ENCODE assay signal across 28 mouse cellular contexts in genomic region chr1:64423256-64423655, GRCm38 (mm10).
DNase-seq lines count a peak whose midpoint lies in the region; ATAC-seq lines count a peak whose summit lies in the region.
"Had no signal": no experiment of that assay in that cellular context is flagged by ENCODE, and none has a peak within 500 bp of the region (broad histone marks: within the 10 kb centered on the region; RNA-seq: fewer than 3 reads in every experiment).

No protein-coding gene starts in this region.

- ATAC-seq in hindbrain, embryonic 11.5 days (ENCODE audit: low FRiP score) = no peak
- ATAC-seq: activated CD4-positive, CD25-positive, alpha-beta regulatory T cell, adult 4 months; CD4-positive, CD25-positive, alpha-beta regulatory T cell, adult 4 months; forebrain, embryonic 14.5 days; forebrain, embryonic 16.5 days; Patski had no signal

- peak; percentile 31 for DNase-seq in heart, adult 11 months
- no peak for DNase-seq in heart, adult 8-10 months (ENCODE audit: low spot score)
- DNase-seq in ES-CJ7 (ENCODE audit: low read depth, low spot score) = peak; percentile 84
- peak; percentile 66 for DNase-seq in R1 (ENCODE audit: low read depth, low spot score)
- DNase-seq in hindbrain, embryonic 11.5 days (ENCODE audit: low spot score) = no peak
- no peak for DNase-seq in adrenal gland, postnatal 36 days
- DNase-seq: adrenal gland, adult 8-10 months; adrenal gland, postnatal 14 days; B cell, adult 2 months; cerebellum, adult 11 months; cerebellum, adult 18-20 months; cerebellum, adult 8-10 months; cerebellum, adult 9-11 months; cerebellum, postnatal 14 days; cerebellum, postnatal 36 days; embryo, embryonic 11 days had no signal

- H3K9me3 ChIP-seq in hindbrain, embryonic 11.5 days (ENCODE audit: control insufficient read depth, low read length) = no peaks in the 10 kb centered on the region
- H3K9me3 ChIP-seq: embryonic facial prominence, embryonic 13.5 days; embryonic facial prominence, embryonic 15.5 days; forebrain, embryonic 10.5 days; forebrain, embryonic 12.5 days; G1E had no signal

- no peak overlapping the region for H3K4me2 ChIP-seq in hindbrain, embryonic 11.5 days (replicated peaks; ENCODE audit: low read depth, low read length)
- H3K4me2 ChIP-seq: embryonic facial prominence, embryonic 13.5 days; embryonic facial prominence, embryonic 15.5 days; forebrain, embryonic 12.5 days had no signal

- H3K9ac ChIP-seq in hindbrain, embryonic 11.5 days (ENCODE audit: low read depth, low read length) = no peak overlapping the region
- H3K9ac ChIP-seq: embryonic facial prominence, embryonic 13.5 days; embryonic facial prominence, embryonic 15.5 days; forebrain, embryonic 12.5 days had no signal

- H3K27me3 ChIP-seq in hindbrain, embryonic 11.5 days (ENCODE audit: control insufficient read depth, insufficient read depth, low read length) = no peaks in the 10 kb centered on the region
- H3K27me3 ChIP-seq: CH12.LX; embryonic facial prominence, embryonic 13.5 days; embryonic facial prominence, embryonic 15.5 days; forebrain, embryonic 12.5 days; Patski had no signal

- no peaks in the 10 kb centered on the region for H3K36me3 ChIP-seq in hindbrain, embryonic 11.5 days (ENCODE audit: control insufficient read depth, insufficient read depth, low read length)
- H3K36me3 ChIP-seq: embryonic facial prominence, embryonic 13.5 days; embryonic facial prominence, embryonic 15.5 days; forebrain, embryonic 10.5 days; forebrain, embryonic 12.5 days; G1E had no signal

- no peak overlapping the region for H3K4me3 ChIP-seq in hindbrain, embryonic 11.5 days (ENCODE audit: low read depth, low read length)
- H3K4me3 ChIP-seq: embryonic facial prominence, embryonic 13.5 days; embryonic facial prominence, embryonic 15.5 days; erythroblast, embryonic 14.5 days; forebrain, embryonic 10.5 days; forebrain, embryonic 12.5 days had no signal

- 61% methylated on average over 1 of the region's 1 CpGs for WGBS in hindbrain, embryonic 11.5 days

- H3K27ac ChIP-seq in hindbrain, embryonic 11.5 days (ENCODE audit: low read depth, low read length) = no peak overlapping the region
- H3K27ac ChIP-seq: embryonic facial prominence, embryonic 13.5 days; embryonic facial prominence, embryonic 15.5 days; forebrain, embryonic 10.5 days; forebrain, embryonic 12.5 days had no signal

- no peaks in the 10 kb centered on the region for H3K4me1 ChIP-seq in hindbrain, embryonic 11.5 days (replicated peaks; ENCODE audit: control insufficient read depth, insufficient read depth, low read length)
- H3K4me1 ChIP-seq: embryonic facial prominence, embryonic 13.5 days; embryonic facial prominence, embryonic 15.5 days; forebrain, embryonic 12.5 days had no signal

Comparison
In these comparisons a context has a peak if more than half of its experiments do, and no peak if none do; other contexts are left out.
1. DNase-seq: peak in heart, adult 11 months (single experiment), ES-CJ7 (single experiment) and R1 (single experiment); none in heart, adult 8-10 months (single experiment), hindbrain, embryonic 11.5 days (single experiment) and adrenal gland, postnatal 36 days (0 of 2).